Mouse (Mus musculus) kidney, postnatal 14 days (tissue): Measurements from ENCODE around the gene Tmem44.

Source experiments
- DNase-seq: peaks from one replicate; pipeline ENCODE4 v3.0.0; 2022; ENCODE audit warnings: mixed read lengths

The Tmem44 gene

GRCm38 (mm10) chr16:30550748-30551192 lies at the start of gene Tmem44:
Tmem44 (minus strand) TSS chr16:30550842.
- DNase-seq = no peak

- DNase-seq = peak; percentile 94
These were observed 49.0 kb upstream of the Tmem44 start, which contains the start of gene Fam43a for GRCm38 (mm10) chr16:30599491-30600268. Fam43a (plus strand) TSS chr16:30599723.

- peak; percentile 92 for DNase-seq
These were observed 46.5 kb upstream of the Tmem44 start for GRCm38 (mm10) chr16:30596959-30597681.

- no peak for DNase-seq
These were observed 45.4 kb upstream of the Tmem44 start for GRCm38 (mm10) chr16:30595835-30596557.

GRCm38 (mm10) chr16:30595356-30595755 lies 44.7 kb upstream of the Tmem44 start:
- DNase-seq = no peak

GRCm38 (mm10) chr16:30591990-30592389 lies 41.3 kb upstream of the Tmem44 start:
- no peak for DNase-seq

GRCm38 (mm10) chr16:30590264-30591209 lies 39.9 kb upstream of the Tmem44 start:
- DNase-seq = no peak

GRCm38 (mm10) chr16:30587494-30588327 lies 37.1 kb upstream of the Tmem44 start, which contains the start of gene Lsg1:
Lsg1 (minus strand) TSS chr16:30587592.
- peak; percentile 91 for DNase-seq

GRCm38 (mm10) chr16:30586935-30587493 lies 36.4 kb upstream of the Tmem44 start:
- no peak for DNase-seq

- no peak for DNase-seq
These were observed 30.1 kb upstream of the Tmem44 start for GRCm38 (mm10) chr16:30580765-30581164.

GRCm38 (mm10) chr16:30576392-30576791 lies 25.8 kb upstream of the Tmem44 start:
- no peak for DNase-seq

- DNase-seq = no peak
These were observed 25.2 kb upstream of the Tmem44 start for GRCm38 (mm10) chr16:30575815-30576214.

- DNase-seq = no peak
These were observed 21.6 kb upstream of the Tmem44 start for GRCm38 (mm10) chr16:30572239-30572638.

- DNase-seq = no peak
These were observed 20.7 kb upstream of the Tmem44 start for GRCm38 (mm10) chr16:30571378-30571777.

GRCm38 (mm10) chr16:30570173-30570572 lies 19.5 kb upstream of the Tmem44 start:
- DNase-seq = no peak

GRCm38 (mm10) chr16:30565631-30566030 lies 15.0 kb upstream of the Tmem44 start:
- no peak for DNase-seq

- DNase-seq = no peak
These were observed 10.0 kb upstream of the Tmem44 start for GRCm38 (mm10) chr16:30560601-30561000.

- DNase-seq = peak; percentile 17
These were observed 8.8 kb upstream of the Tmem44 start for GRCm38 (mm10) chr16:30559312-30559992.

GRCm38 (mm10) chr16:30554109-30554508 lies 3.5 kb upstream of the Tmem44 start:
- no peak for DNase-seq
